Mouse (Mus musculus) lung, adult 2 months (tissue): ENCODE data around the gene Olfr122. TPM values are rescaled to one million over a fixed set of nuclear protein-coding genes. Genes with fewer than 3 reads are reported as not detected.

Experiments
- DNase-seq: peaks from one replicate; pipeline ENCODE4 v3.0.0; 2022
- H3K4me1 ChIP-seq: fragments of 200-500 bp; 2 replicates; pipeline ENCODE4 v1.6.1; 2011; ENCODE audit warnings: low read length; ENCODE audit not compliant: control insufficient read depth, insufficient read depth
- H3K4me3 ChIP-seq: fragments of 200-500 bp; replicated peaks from 2 replicates; pipeline ENCODE3; 2011; ENCODE audit warnings: low read depth, mild to moderate bottlenecking, control low read depth, low read length; ENCODE audit errors: extremely low read depth
- CTCF ChIP-seq: fragments of 200-500 bp; IDR thresholded peaks from 2 replicates; pipeline ENCODE4 v1.5.1; 2011; ENCODE audit warnings: mild to moderate bottlenecking, low read length, control low read depth; ENCODE audit not compliant: insufficient read depth
- POLR2A ChIP-seq: fragments of 200-500 bp; IDR thresholded peaks from 2 replicates; pipeline ENCODE4 v1.6.1; 2011; ENCODE audit warnings: low read depth, mild to moderate bottlenecking, control low read depth, low read length, borderline replicate concordance; ENCODE audit errors: extremely low read depth
- WGBS: fragments of 180-500 bp; shearing (Covaris S2); methylation state at CpG from one replicate; pipeline ENCODE4 v1.1.7; 2018; 5-methylcytosine and 5-hydroxymethylcytosine counted together
- polyA plus RNA-seq: library from polyadenylated mRNA; depleted of rRNA; stranded (reverse); fragments of >200 nt; gene quantifications from 2 replicates; pipeline ENCODE4 v1.2.3, GENCODE M21; 2012; rRNA removed

The Olfr122 gene
- not detected in 2 replicates for polyA plus RNA-seq

DNA sequence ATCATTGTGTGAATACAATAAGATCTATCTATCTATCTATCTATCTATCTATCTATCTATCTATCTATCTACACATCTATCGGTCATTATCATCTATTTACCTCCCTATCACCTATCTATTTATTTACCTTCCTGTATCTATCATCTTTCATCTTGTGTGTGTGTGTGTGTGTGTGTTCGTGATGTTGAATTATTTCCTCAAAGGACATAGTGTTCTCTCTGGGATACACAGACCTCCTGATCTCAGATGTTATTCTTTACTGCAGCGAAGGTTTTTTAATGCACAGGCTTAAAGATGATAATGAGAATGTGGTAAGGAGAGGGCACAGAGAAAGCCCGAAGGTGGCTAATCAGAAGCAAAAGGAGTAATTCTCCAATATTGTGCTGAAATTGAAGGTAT is at the start of gene Olfr122:
Olfr122 (plus strand) TSS at position 301 of the 400 bp plus-strand sequence.
- Histone ChIP-seq H3K4me3 (no peak within 1 kb of the TSS), H3K4me1 (no peaks in the 10 kb centered on the region)

DNA sequence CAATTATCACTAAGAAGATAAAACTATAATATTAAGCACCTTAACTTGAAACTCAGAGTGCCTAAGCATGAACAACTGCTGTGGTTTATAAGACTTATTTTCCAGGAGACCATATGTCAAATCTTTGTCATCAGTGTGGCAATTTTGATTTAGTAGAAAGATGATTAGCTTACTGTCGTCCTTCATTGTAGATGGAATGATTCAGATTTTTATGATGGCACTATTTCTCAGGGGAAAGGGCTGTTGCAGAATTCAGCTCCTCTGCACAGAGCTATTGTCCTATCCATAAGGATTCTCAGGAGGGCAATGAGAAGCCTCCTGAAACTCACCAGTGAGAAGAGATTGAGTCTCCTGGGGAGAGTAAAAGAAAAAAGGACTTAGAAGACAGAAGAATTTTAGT is 46.9 kb upstream of the Olfr122 start, which contains the start of gene Olfr120:
Olfr120 (plus strand) TSS at position 301 of the 400 bp plus-strand sequence.
- Histone ChIP-seq H3K4me1 (no peaks in the 10 kb centered on the region), H3K4me3 (no peak within 1 kb of the TSS)
- WGBS = 64% methylated on average over 1 of the region's 1 CpGs
- DNase-seq = no peak
- no peak for TF ChIP-seq CTCF
- no peak for TF ChIP-seq POLR2A

More for the DNA sequence above, at the start of gene Olfr122:
- TF ChIP-seq POLR2A (no peak), CTCF (no peak)
- DNase-seq = no peak
- 69% methylated on average over 4 of the region's 4 CpGs for WGBS

DNA sequence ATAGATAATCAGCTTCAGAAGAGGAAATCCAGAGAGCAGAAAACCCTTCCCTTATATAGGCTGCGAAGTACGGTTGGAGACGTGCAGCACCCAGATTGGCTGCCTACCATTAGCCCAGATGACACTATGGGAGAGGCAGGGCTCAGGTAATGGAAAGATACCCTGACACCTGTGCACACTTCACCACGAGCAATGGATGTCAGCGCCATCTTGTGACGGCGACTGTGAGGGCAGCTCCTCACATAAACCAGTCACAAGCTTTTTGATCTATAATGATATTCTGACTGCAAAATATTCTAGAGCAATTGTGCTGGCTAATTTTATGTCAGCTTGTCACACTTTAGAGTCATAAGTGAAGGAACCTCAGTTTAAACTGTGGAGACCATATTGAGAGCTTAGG is 30.3 kb upstream of the Olfr122 start:
- TF ChIP-seq POLR2A = no peak
- TF ChIP-seq CTCF = no peak
- DNase-seq = no peak
- Histone ChIP-seq H3K4me1 (no peaks in the 10 kb centered on the region), H3K4me3 (no peak overlapping the region)
- WGBS = 52% methylated on average over 7 of the region's 7 CpGs

DNA sequence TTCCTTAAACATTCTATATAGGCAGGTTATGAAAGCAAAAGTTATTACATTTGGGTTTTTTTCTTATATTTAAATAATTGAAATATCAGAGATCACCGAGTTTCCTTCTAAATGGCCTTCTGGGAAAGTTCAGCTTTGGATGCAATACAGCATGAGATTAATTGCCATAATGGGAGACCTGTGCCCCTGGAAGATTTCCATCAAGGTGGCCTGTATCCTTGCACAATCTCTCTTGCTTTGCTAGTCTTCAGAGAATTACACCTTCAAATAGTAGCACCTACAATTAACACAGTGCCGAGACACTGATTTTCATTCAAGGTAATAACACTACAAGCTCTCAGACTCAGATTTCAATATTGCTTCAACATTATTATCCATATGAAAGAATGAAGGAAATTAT is 24.8 kb downstream of the Olfr122 start, which contains the start of gene Olfr123:
Olfr123 (plus strand) TSS at position 301 of the 400 bp plus-strand sequence.
- 83% methylated on average over 2 of the region's 2 CpGs for WGBS
- H3K4me3 ChIP-seq = no peak within 1 kb of the TSS
- no peak for DNase-seq
- TF ChIP-seq POLR2A (no peak), CTCF (no peak)
- no peaks in the 10 kb centered on the region for H3K4me1 ChIP-seq

DNA sequence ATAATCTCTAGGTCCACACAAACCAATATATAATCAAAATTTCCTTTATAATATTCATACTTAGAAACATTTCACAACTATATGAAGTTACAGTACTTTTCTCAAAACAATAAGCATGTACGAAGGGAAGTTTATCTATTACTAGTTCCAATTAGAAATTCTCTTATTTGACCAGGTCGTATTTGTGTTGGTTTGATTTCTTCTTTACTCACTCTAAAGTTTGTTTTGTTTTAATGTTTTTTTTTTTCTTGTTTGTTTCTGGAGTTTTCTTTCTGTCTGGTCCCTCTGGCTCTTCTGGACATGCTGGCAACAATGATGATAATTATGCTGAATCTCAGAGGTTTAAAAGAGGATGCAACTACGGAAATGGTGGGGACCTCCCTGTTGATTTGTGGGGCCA is 31.2 kb downstream of the Olfr122 start, which contains the start of gene Olfr124:
Olfr124 (plus strand) TSS at position 301 of the 400 bp plus-strand sequence.
- Histone ChIP-seq H3K4me3 (no peak within 1 kb of the TSS), H3K4me1 (no peaks in the 10 kb centered on the region)
- no peak for DNase-seq
- WGBS = 80% methylated on average over 3 of the region's 3 CpGs
- TF ChIP-seq CTCF = no peak
- no peak for TF ChIP-seq POLR2A

Other genes starting within 250 kb of the Olfr122 start
- gene Olfr112, start 199.2 kb upstream of the Olfr122 start, polyA plus RNA-seq = not detected in 2 replicates
- not detected in 2 replicates for gene Olfr113, start 190.9 kb upstream of the Olfr122 start, polyA plus RNA-seq
- gene Olfr114, start 175.9 kb upstream of the Olfr122 start, polyA plus RNA-seq = not detected in 2 replicates
- not detected in 2 replicates for gene Olfr115, start 141.5 kb upstream of the Olfr122 start, polyA plus RNA-seq
- gene Olfr116, start 141.4 kb upstream of the Olfr122 start, polyA plus RNA-seq = not detected in 2 replicates
- not detected in 2 replicates for gene Olfr117, start 104.8 kb upstream of the Olfr122 start, polyA plus RNA-seq
- not detected in 2 replicates for gene Olfr118, start 101.6 kb upstream of the Olfr122 start, polyA plus RNA-seq
- not detected in 2 replicates for gene Olfr119, start 72.0 kb upstream of the Olfr122 start, polyA plus RNA-seq
- gene Olfr120, start 46.8 kb upstream of the Olfr122 start, polyA plus RNA-seq = not detected in 2 replicates
- gene Olfr121, start 19.8 kb upstream of the Olfr122 start, polyA plus RNA-seq = not detected in 2 replicates
- not detected in 2 replicates for gene Olfr123, start 24.9 kb downstream of the Olfr122 start, polyA plus RNA-seq
- gene Olfr124, start 31.3 kb downstream of the Olfr122 start, polyA plus RNA-seq = not detected in 2 replicates
- not detected in 2 replicates for gene Olfr125, start 64.3 kb downstream of the Olfr122 start, polyA plus RNA-seq
- gene Olfr126, start 78.9 kb downstream of the Olfr122 start, polyA plus RNA-seq = not detected in 2 replicates
- gene Olfr127, start 131.8 kb downstream of the Olfr122 start, polyA plus RNA-seq = not detected in 2 replicates
- gene Olfr128, start 151.9 kb downstream of the Olfr122 start, polyA plus RNA-seq = not detected in 2 replicates
- gene Olfr761, start 184.5 kb downstream of the Olfr122 start, polyA plus RNA-seq = not detected in 2 replicates